Mouse (Mus musculus): Measurements from ENCODE around the gene Alg14. TPM values are rescaled to one million over a fixed set of nuclear protein-coding genes. Genes with fewer than 3 reads are reported as not detected.

The Alg14 gene
- total and polyA plus RNA-seq, 3 experiments, result 6.0 to 10.2 (median 6.3) TPM

- dilution Hi-C loops (cut with MboI; ENCODE audit: extremely low pct_ligation_motif_present, extremely low pct_unique_long_range_greater_than_20kb, low sequenced_read_pairs), result no loop called here
- no peak for TF ChIP-seq MXI1 (IDR thresholded peaks at IDR 0.05; ENCODE audit: low read depth, low read length)
- no peak for TF ChIP-seq IRF4 (IDR thresholded peaks at IDR 0.05; ENCODE audit: low read depth, low read length)
- no peak for TF ChIP-seq NELFE (IDR thresholded peaks at IDR 0.05; ENCODE audit: low read depth, low read length)
- TF ChIP-seq USF2 (conservative IDR thresholded peaks at IDR 0.05; ENCODE audit: low read depth, low read length), result no peak
- TF ChIP-seq CHD1 (IDR thresholded peaks at IDR 0.05; ENCODE audit: low read depth, low read length), result no peak
- no peak for TF ChIP-seq KAT2A (IDR thresholded peaks at IDR 0.05; ENCODE audit: insufficient replicate concordance, low read length)
Observed at GRCm38 (mm10) chr3:121314149-121314548, 22.6 kb downstream of the Alg14 start.

DNA sequence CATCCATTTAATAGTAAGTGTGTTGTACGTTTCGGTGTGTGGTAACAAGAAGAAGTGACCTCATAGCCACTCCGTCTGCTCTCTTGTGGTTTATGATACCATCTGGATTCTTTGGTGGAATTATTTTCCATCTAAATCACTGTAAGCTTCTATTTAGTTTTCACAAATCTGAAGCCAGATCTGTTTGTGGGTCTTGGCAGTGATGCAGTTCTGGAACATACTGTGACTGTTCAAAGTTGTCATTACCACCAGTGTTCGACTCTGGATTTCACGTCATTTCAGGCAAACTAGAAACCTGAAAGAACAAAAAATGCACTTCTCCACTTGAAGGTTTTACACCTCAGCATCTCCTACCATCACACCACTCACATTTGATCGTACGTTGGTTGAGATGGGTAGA, 23.9 kb downstream of the Alg14 start:
- dilution Hi-C loops (cut with MboI; ENCODE audit: extremely low pct_ligation_motif_present, extremely low pct_unique_long_range_greater_than_20kb, low sequenced_read_pairs), result no loop called here
- H3K79me2 ChIP-seq (replicated peaks; ENCODE audit: control insufficient read depth, extremely low read depth, insufficient read depth, poor library complexity, severe bottlenecking), result no peaks in the 10 kb centered on the region
- no peaks in the 10 kb centered on the region for H3K27me3 ChIP-seq (replicated peaks)
- no peaks in the 10 kb centered on the region for H3K4me1 ChIP-seq (ENCODE audit: control insufficient read depth in 1 of 2, insufficient read depth in 2 of 2)
- H3K4me3 ChIP-seq (replicated peaks in 1 of 3; ENCODE audit: low read depth in 2 of 3, low read length in 2 of 3, poor library complexity in 1 of 3), result no peak overlapping the region
- no peak overlapping the region for H3K9ac ChIP-seq (ENCODE audit: insufficient read depth, low read depth)
- H3K4me2 ChIP-seq (ENCODE audit: insufficient read depth, low read depth, poor library complexity, severe bottlenecking), result no peak overlapping the region
- H3K9me3 ChIP-seq (replicated peaks; ENCODE audit: low read length), result no peaks in the 10 kb centered on the region
- in situ Hi-C loops (cut with MboI; ENCODE audit: low pct_ligation_motif_present, low pct_unique_long_range_greater_than_20kb, low sequenced_read_pairs), result loop anchor here (25.0 kb wide), 1 partner anchor 397 kb away; the partner anchor contains the start of gene F3
- H3K36me3 ChIP-seq (replicated peaks in 1 of 2; ENCODE audit: control insufficient read depth in 1 of 2, insufficient read depth in 1 of 2, low read length in 1 of 2), result peaks cover 0 to 45% of the 10 kb centered on the region in 2 experiments
- TF ChIP-seq CTCF (conservative IDR thresholded peaks at IDR 0.05 in 1 of 2, IDR thresholded peaks at IDR 0.05 in 1 of 2; ENCODE audit: low read depth in 2 of 2, low read length in 2 of 2) (no peak), CHD1 (IDR thresholded peaks at IDR 0.05; ENCODE audit: low read depth, low read length) (no peak), MAZ (IDR thresholded peaks at IDR 0.05; ENCODE audit: low read depth, low read length) (no peak), RAD21 (IDR thresholded peaks at IDR 0.05; ENCODE audit: low read depth, low read length) (no peak), MXI1 (IDR thresholded peaks at IDR 0.05; ENCODE audit: low read depth, low read length) (no peak), ZMIZ1 (IDR thresholded peaks at IDR 0.05; ENCODE audit: low read depth, low read length) (no peak), EP300 (IDR thresholded peaks at IDR 0.05; ENCODE audit: low read length) (no peak), USF2 (conservative IDR thresholded peaks at IDR 0.05; ENCODE audit: low read depth, low read length) (no peak), NRF1 (IDR thresholded peaks at IDR 0.05; ENCODE audit: low read depth, low read length) (no peak), PAX5 (IDR thresholded peaks at IDR 0.05; ENCODE audit: low read length) (no peak), SIN3A (IDR thresholded peaks at IDR 0.05; ENCODE audit: low read length) (no peak), ETS1 (conservative IDR thresholded peaks at IDR 0.05; ENCODE audit: low read depth, low read length) (no peak), ZKSCAN1 (IDR thresholded peaks at IDR 0.05; ENCODE audit: borderline replicate concordance, low read depth, low read length) (no peak), TBP (conservative IDR thresholded peaks at IDR 0.05; ENCODE audit: low read depth, low read length) (no peak)
- no peak overlapping the region for H3K27ac ChIP-seq (ENCODE audit: insufficient read depth, low read depth)
- DNase-seq (ENCODE audit: extremely low read depth), result no peak

More at GRCm38 (mm10) chr3:121314149-121314548, 22.6 kb downstream of the Alg14 start:
- no peaks in the 10 kb centered on the region for H3K79me2 ChIP-seq (replicated peaks; ENCODE audit: control insufficient read depth, extremely low read depth, insufficient read depth, poor library complexity, severe bottlenecking)
- DNase-seq (ENCODE audit: extremely low read depth), result no peak
- H3K9me3 ChIP-seq (replicated peaks; ENCODE audit: low read length), result no peaks in the 10 kb centered on the region
- no peaks in the 10 kb centered on the region for H3K27me3 ChIP-seq (replicated peaks)
- H3K27ac ChIP-seq (ENCODE audit: insufficient read depth, low read depth), result no peak overlapping the region
- no peak overlapping the region for H3K4me3 ChIP-seq (replicated peaks in 1 of 3; ENCODE audit: low read depth in 2 of 3, low read length in 2 of 3, poor library complexity in 1 of 3)
- H3K4me1 ChIP-seq (ENCODE audit: control insufficient read depth in 1 of 2, insufficient read depth in 2 of 2), result no peaks in the 10 kb centered on the region
- H3K4me2 ChIP-seq (ENCODE audit: insufficient read depth, low read depth, poor library complexity, severe bottlenecking), result no peak overlapping the region
- no peak overlapping the region for H3K9ac ChIP-seq (ENCODE audit: insufficient read depth, low read depth)
- H3K36me3 ChIP-seq (replicated peaks in 1 of 2; ENCODE audit: control insufficient read depth in 1 of 2, insufficient read depth in 1 of 2, low read length in 1 of 2), result peaks cover 0 to 46% of the 10 kb centered on the region in 2 experiments
- in situ Hi-C loops (cut with MboI; ENCODE audit: low pct_ligation_motif_present, low pct_unique_long_range_greater_than_20kb, low sequenced_read_pairs), result loop anchor here (25.0 kb wide), 1 partner anchor 398 kb away; the partner anchor contains the start of gene F3
